Mouse (Mus musculus) hematopoietic stem cell, adult 5-6 weeks (primary cell): ENCODE results near the gene Wnt4. TPM values are rescaled to one million over a fixed set of nuclear protein-coding genes. Genes with fewer than 3 reads are reported as not detected.

Source experiments
- ATAC-seq, 2 experiments: fragments of 125-278 bp in 1 of 2; replicated peaks in 1 of 2; 2 replicates each; pipeline ENCODE4 v1.8.0; 2016 to 2017; ENCODE audit warnings: inconsistent platforms in 2 of 2, mild to moderate bottlenecking in 2 of 2, moderate number of reproducible peaks in 2 of 2, low read depth in 1 of 2, moderate TSS enrichment in 1 of 2; ENCODE audit not compliant: low FRiP score in 2 of 2, poor library complexity in 2 of 2, severe bottlenecking in 2 of 2, insufficient read depth in 1 of 2, low TSS enrichment in 1 of 2
- total RNA-seq: library from RNA; stranded (forward); fragments of 172-1452, 232-1000 nt; gene quantifications from 2 replicates; pipeline ENCODE4 v1.2.3, GENCODE M21; 2017

Wnt4 gene
- total RNA-seq, 1 experiment from 2014 or later = not detected

DNA sequence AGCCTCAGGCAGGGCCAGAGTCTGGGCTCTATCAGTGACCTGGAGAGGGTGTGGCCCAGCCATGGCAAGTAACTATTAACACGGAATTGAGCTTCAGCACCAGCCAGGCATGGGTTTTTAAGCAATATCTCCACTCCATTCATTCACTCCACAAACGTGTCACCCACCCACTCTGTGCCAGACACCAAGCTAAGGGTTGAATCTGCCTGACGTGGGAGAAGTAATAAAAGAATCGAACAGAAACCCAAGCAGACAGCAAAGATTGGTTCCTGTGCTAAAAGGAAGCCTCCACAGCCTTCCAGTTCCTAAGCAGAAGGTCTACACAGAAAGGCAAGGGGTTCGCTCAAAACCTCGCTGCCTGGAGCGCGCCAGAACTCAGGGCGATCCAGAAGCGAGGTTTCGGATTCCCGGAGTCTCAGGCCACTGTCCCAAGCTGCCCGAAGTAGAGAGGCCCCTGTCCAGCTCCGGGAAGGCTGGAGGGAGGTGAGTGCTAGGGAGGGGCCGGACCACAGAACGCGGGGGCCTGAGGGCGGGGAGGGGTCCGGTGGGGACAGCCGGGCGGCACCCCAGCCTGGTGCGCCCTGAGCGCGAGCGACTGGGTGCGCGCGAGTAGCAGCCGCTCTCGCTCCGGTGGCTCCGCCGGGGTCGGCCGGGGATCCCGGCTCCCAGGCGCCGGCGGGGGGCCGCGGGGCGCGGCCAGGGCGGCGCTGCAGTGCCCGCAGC, 685 bp upstream of the Wnt4 start:
- no peak for ATAC-seq

DNA sequence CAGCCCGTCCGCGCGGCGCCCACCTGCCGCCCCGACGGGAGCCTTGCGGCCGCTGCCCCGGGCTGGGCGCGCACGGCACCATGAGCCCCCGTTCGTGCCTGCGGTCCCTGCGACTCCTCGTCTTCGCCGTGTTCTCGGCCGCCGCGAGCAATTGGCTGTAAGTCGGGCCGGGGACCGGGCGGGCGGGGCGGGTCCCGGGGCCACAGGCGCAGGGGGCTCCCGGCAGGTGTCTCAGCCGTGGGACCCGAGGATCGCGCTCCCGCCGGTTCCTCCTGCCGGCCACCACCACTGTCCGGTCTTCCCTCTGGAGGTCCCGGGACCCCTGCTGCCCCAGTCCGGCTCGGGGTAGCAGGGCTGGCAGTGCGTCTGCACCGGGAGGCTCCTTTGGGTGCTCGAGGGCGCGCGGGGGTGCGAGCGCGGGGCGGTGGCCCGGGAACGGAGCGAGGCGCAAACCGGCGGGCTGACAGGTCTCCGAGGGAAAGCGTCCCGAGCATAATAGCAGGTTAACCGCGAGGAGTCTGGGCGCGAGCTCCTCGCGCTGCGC, 383 bp downstream of the Wnt4 start:
- ATAC-seq = no peak

DNA sequence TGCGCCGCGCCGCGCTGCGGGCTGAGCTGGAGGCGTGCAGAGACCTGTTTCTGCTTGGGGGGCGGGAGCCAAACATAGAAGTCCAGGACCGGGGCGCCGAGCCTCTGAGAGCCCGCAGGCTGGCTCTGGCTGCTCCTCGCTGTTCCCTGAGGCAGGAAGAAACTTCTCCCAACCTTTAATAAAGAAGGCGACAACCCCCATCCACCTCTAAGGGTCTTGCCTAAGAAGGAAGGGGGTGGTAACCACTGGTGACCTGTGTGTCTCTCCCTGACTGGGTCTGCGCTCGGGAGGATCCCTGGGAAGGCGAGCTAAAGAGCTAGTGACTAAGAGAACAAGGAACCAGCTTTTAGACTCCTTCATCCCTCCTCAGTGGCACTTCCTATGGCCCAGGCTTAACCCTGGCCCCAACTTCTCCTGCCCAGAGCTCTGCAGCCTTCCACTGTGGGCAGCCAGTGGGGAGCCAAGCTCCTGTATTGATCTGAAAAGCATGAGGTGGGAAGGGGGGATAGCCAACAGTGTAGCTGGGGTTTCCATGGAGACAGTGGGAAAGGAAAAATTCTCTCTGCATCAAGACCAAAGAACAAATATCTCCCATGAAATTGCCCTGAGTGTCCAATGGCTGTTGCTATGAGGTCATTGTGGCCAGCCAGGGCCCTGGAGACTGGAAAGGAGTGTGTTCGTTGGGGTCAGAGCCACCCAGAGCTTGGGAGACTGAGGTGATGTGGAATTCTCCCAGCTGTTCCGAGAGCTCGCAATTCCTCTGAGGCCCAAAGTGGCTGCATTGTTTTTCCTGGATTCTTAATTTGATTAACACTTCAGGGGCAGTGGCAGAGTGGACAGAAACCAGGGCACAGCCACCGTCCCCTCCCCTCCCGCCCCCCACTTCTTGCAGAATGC, 1.1 kb downstream of the Wnt4 start:
- ATAC-seq = no peak

DNA sequence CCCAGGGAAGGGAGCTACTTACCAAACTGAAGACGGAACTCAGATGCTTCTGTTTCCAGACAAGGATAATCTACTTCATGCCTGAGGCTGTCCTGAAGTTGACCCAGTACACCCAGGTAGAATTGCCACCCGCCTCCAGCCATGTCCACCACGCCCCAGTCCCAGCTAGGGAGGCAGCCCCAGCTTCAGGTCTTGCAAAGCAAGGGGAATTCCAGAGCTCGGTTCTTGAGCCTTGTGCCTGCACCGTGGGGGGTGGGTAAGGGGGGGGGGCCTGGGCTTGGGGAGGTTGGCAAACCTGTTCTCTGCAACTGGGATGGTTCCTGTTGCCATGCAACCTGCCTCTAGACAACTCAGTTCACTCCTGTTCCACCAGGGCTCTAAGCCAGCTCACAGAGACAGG, 2.1 kb downstream of the Wnt4 start:
- no peak for ATAC-seq

DNA sequence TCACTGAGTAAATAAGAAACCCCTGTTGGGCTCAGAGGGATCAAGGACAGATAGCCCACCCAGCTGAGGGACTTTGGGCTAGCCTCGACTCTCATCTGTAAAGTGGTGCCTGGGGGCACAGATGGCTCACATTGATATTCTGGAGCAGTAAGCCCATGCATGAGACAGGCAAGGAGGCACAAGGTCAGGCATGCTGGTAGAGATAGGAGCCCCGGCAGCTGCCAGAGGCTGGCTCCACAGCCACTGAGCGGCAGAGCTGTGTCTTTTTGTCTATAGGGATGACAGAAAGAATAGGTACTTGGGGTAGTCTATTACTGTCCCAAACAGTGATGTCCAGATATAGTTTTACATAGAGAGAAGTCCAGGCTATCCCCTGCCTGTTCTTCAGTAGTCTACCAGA, 4.0 kb downstream of the Wnt4 start:
- ATAC-seq = no peak

DNA sequence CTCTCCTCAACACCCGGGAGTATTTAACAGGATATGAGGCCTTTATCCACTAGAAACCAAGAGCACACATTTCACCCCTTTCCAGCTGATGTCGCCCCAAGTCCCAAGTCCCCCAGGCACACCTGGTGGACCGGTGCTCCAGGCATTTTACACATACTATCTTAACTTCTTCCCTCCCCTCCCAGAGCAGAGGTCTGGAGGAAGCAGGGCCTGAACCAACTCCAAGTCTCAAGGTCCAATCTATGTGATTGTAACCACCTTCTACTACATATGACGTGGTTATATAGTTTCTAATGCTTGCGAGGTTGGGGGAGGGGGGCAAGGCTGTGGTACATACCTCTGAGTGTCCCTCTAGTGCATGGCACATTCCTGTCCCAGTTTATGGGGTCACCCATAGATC, 4.8 kb downstream of the Wnt4 start:
- no peak for ATAC-seq

DNA sequence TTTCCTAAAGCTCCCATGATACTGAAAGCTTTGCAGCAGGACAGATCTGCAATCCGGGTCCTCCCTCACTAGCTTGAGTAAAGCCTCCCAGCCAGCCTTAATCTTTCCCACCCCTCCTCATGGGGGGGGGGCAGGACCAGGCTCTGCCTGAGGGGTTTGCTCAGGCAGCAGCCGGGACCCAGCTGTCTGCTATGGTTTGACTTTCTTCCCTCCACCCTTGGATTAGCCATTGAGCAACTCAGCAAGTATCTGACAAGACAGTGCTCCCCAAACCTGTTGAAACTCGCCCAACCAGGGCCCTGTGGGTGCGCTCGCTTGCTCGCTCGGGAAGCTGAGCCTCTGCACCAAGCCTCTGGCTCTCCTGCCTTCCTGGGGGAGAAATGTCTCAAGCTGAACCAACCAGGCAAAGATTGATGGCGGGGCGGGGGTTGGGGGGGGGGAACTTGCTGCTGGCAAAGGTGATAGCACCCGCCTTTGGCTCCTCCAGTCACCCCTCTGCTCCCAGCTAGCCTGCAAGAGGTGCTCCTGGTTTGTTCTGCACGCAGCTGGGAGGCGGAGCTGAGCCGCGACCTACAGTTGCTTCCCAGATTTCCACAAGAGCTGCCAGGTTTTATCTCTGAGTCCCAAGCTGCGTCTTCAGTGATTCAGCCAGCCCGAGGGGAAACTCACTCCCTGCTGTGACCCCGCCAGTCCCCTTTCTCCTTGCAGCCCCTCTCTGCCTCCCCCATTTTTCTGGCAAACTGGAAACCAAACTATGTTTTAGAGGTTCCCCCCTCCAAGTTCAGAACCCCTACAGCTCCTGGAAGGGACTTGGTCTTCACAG, 5.5 kb downstream of the Wnt4 start:
- ATAC-seq = no peak

DNA sequence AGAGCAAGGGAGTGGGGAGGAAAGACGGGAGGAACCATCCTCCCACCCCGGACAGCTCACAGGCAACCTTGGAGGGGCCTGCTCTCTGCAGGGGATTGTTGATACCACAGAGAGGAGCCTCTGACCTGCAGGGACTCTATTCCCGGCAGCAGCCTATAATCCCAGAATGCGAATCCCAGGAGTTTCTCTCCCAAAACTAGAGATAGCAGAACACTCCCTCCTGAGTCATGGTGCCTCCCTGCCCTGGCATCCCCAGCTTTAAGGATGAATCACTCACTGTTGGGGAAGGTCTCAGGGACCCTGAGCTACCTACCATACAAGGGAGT, 6.1 kb downstream of the Wnt4 start:
- no peak for ATAC-seq

DNA sequence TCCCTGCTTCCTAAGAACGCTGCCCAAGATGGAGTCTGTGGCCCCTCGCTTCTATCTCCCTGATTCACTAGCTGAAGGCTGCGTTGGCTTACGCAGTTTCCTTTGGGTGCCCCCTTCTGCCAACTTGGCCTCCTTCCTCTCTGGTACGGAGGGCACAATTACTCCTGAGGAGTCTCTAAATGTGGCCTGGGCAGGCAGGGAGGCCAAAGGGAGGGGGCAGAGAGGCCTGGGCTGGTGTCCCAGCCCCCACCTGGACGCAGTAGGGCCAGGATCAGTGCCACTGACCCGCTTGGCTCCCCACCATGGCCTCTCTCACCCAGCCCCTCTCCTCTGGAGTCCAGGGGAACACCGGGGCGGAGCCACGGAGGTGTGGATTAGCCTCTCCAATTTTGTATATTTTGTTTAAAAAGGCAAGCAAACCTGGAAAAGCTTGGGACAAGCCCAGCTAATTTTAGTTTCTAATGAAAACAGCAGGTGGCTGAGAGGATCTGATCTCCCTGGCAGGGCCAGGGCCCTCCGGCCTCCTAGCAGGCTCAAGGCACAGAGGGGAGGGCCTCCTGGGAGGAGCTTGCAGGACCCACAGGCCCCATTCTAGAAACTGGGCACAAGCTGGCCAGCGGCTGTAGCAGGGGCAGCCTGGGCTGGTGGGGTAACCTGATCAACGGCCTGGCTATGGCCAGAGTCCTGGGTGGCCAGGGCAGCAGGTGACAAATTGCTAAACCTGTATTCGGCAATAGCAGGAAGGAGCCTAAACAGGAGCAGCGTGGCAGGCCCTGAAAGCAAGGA, 8.8 kb downstream of the Wnt4 start:
- no peak for ATAC-seq

DNA sequence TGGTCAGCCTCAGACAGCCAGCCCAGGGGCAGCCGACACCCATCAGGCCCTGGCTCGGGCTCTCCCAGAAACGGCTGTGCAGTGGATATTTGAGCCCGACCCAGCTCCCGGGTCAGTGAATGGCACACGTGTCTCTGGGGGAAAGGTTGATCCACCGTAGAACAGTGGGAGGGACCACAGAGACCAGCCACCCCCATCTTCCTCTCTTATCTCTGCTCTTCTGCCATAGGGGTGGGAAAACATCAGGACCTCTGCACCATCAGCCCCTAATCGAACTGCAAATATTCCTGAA, 9.3 kb downstream of the Wnt4 start:
- ATAC-seq = no peak

DNA sequence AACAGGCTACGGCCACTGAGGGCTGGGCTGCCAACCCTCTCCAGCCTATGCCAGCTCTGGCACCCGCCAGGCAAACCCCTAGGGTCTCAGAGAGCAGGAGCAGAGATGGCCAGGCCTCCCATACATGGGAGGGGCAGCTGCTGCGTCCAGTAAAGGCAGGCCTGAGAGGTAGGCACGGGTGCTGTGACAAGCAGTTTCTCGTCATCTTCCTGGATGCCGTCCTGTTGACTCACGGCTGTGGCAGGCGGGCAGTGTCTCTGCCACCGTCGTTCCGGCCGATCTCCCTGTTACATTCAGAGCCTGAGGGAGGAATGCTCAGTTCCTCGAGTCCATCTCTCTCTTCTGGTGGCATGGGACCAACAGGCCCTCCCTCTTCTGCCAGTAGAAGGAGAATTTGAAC, 9.9 kb downstream of the Wnt4 start:
- ATAC-seq = no peak

DNA sequence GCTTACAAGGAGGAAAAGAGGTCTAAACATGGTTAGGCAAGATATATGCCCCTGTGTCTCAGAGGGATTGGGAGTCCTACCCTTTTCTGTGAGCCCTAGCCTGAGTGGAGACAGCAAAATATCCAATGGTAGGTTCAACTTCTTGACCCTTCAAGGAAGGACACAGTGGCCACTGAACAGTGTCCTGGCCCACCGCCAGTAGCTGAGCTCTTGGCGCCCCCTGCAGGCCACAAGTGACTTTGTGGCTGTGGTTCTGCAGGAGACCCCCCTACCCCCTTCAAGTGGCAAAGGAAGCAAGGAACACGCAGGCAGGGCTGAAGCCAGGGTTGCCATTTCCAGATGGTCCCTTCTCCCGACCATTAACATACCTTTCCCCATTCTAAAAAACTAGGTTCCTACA, 10.5 kb downstream of the Wnt4 start:
- ATAC-seq = peak; percentile 54 to 57; a peak in 2 of 4 replicates

DNA sequence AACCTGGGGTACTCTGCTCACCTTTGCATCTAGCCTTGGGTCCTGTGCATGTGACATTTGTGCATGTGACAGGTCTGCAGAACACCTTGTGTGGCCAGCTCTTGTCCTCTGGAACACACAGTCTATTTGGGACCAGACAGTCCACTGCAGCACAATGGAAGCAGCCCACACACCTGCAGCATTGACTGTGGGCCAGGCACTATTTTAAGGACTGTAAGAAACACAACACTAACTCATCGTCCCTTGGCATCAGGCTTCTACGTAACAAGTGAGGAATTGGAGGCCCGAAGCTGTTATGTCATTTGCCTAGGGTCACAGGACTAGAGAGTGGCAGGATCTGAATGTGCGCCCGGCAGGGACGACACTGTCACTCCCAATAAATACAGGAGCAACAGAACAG, 12.4 kb downstream of the Wnt4 start:
- ATAC-seq = no peak

DNA sequence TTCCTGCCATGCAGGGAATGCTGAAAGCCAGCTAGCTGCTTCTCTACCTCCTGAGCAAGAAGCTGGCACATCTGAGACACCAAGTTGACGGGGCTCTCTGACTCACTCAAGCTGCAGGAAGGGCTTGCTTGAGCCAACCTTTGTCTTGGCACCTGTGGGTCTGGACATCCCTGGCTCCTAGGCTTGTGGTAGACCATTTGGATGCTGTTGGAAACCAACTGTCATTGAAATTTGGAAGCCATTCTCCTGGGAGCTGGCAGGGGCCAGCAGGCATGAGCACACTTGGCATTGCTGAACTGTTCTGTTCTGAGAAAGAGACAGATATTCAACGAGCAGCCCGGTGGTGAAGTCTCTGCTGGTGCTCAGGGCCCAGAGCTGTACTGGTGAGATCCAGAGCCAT, 13.0 kb downstream of the Wnt4 start:
- no peak for ATAC-seq

DNA sequence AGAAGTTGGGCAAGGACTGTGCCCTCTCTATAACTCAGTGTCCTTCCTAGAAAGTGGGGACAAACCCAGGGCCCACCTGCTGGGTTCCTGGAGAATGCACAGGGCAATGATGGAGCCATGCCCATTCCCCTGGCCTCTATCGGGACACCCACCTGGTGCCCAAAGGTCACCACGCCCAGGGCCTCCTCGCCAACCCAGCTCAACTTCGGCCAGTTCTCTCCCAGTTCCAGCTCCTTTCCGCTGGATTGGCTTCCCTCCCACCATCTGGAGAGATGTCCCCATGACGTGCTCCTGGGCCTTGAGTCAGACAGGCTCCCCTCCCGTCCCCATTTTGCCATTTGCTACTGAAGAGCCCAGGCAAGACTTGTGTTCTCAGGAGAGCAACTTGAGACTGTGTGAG, 15.3 kb downstream of the Wnt4 start:
- no peak for ATAC-seq

DNA sequence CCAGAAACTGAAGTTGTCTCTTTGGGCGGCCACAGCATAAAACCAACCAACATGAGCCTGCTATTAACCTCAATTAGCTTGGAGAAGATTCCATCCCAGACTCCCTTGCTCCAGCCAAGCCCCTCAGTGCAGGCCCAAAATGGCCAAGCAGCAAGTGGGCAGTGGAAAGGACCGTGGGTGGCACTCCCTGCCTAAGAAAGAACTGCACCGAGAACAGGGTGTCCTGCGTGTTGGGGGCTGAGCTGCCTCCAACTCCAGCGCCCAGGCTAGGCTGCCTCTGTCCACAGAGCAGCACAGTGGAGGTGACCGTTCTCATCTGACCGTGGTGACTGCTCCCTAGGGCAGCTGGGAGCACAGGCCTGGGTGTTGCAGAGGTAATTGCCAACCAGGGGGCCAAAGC, 16.7 kb downstream of the Wnt4 start:
- no peak for ATAC-seq

DNA sequence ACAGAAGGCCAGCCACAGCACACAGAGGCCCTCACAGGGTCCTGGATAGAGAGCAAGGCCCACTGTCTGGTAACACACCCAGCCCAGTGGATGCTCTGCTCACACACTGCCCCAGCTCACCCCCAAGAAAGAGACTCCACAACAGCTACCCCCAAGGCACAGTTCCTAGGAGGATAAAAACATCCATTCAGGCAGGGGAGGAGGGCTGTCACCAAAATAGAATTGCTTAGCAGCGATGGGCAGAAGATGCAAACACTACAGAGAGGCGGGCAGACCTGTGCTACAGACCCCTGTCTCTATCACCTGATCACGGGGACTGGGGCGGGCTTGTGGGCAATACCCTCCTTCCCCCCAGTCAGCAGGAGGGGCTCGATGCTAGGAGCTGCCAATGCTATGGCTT, 17.2 kb downstream of the Wnt4 start:
- ATAC-seq = no peak
